Mouse (Mus musculus) embryonic fibroblast, embryonic 13.5 days (primary cell): Measurements from ENCODE around the gene Gsx1.

ENCODE experiments used
- CTCF ChIP-seq: IDR thresholded peaks from 2 replicates; pipeline ENCODE4 v1.5.1; 2011; ENCODE audit warnings: mild to moderate bottlenecking, control low read depth, low read length, moderate library complexity, borderline replicate concordance; ENCODE audit not compliant: insufficient read depth
- POLR2A ChIP-seq: IDR thresholded peaks from 2 replicates; pipeline ENCODE4 v1.6.1; 2011; ENCODE audit warnings: low read depth, mild to moderate bottlenecking, control low read depth, low read length, moderate library complexity

DNA sequence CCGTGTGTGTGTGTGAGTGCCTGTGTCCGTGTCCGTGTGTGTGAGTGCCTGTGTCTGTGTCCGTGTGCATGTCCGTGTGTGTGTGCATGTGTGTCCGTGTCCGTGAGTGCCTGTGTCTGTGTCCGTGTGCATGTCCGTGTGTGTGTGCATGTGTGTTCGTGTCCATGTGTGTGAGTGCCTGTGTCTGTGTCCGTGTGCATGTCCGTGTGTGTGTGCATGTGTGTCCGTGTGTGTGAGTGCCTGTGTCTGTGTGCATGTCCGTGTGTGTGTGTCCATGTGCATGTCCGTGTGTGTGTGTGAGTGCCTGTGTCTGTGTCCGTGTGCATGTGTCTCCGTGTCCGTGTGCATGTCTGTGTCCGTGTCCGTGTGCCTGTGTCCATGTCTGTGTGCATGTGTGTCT is 19.4 kb downstream of the Gsx1 start:
- TF ChIP-seq CTCF (peak; percentile 21; the same call in 1 of the 2 replicates), POLR2A (no peak)
